Mouse (Mus musculus) MEL (cell line): ENCODE results near the gene Rplp2. TPM values are rescaled to one million over a fixed set of nuclear protein-coding genes. Genes with fewer than 3 reads are reported as not detected.

Experiments used
- DNase-seq: peaks from one replicate; pipeline ENCODE4 v3.0.0; 2011; ENCODE audit warnings: low read depth, low spot score
- H3K27ac ChIP-seq: 2 replicates; pipeline ENCODE4 v1.5.1; 2012; ENCODE audit warnings: low read depth, mild to moderate bottlenecking, control low read depth, low read length, moderate library complexity; ENCODE audit not compliant: control insufficient read depth
- H3K27me3 ChIP-seq, 2 experiments: fragments of 150-350 bp in 1 of 2; sonication (generic) in 1 of 2; 2 replicates each; pipeline ENCODE4 v1.6.1; 2012; ENCODE audit warnings: low read length in 2 of 2, mild to moderate bottlenecking in 2 of 2, improper control_type of control experiment in 1 of 2, moderate library complexity in 1 of 2; ENCODE audit not compliant: insufficient read depth in 2 of 2, control insufficient read depth in 1 of 2
- H3K36me3 ChIP-seq, 2 experiments: 2 replicates each; pipeline ENCODE4 v1.6.1; 2012 to 2014; ENCODE audit warnings: low read length in 2 of 2, improper control_type of control experiment in 1 of 2, inconsistent platforms in 1 of 2, mild to moderate bottlenecking in 1 of 2; ENCODE audit not compliant: insufficient read depth in 2 of 2, control insufficient read depth in 1 of 2
- H3K4me1 ChIP-seq, 2 experiments: fragments of 150-350 bp in 1 of 2; sonication (generic) in 1 of 2; 2 replicates each; pipeline ENCODE4 v1.6.1; 2012; ENCODE audit warnings: low read length in 2 of 2, improper control_type of control experiment in 1 of 2, mild to moderate bottlenecking in 1 of 2; ENCODE audit not compliant: insufficient read depth in 2 of 2, control insufficient read depth in 1 of 2
- H3K4me3 ChIP-seq, 2 experiments: fragments of 150-350 bp in 1 of 2; sonication (generic) in 1 of 2; 2 replicates each; pipeline ENCODE4 v1.5.1; 2012; ENCODE audit warnings: low read depth in 2 of 2, low read length in 2 of 2, mild to moderate bottlenecking in 2 of 2, moderate library complexity in 2 of 2, control low read depth in 1 of 2, improper control_type of control experiment in 1 of 2; ENCODE audit not compliant: control insufficient read depth in 1 of 2, insufficient read depth in 1 of 2
- H3K79me2 ChIP-seq: 2 replicates; pipeline ENCODE4 v1.6.1; 2012; ENCODE audit warnings: mild to moderate bottlenecking, low read length, moderate library complexity; ENCODE audit not compliant: control insufficient read depth, poor library complexity, insufficient read depth
- H3K9ac ChIP-seq: 2 replicates; pipeline ENCODE4 v1.6.1; 2012; ENCODE audit warnings: low read depth, mild to moderate bottlenecking, control low read depth, low read length, moderate library complexity; ENCODE audit not compliant: control insufficient read depth, poor library complexity, severe bottlenecking
- H3K9me3 ChIP-seq: fragments of 150-350 bp; sonication (generic); replicated peaks from 2 replicates; pipeline ENCODE4 v1.6.1; 2012; ENCODE audit warnings: mild to moderate bottlenecking, low read length, improper control_type of control experiment, moderate library complexity; ENCODE audit not compliant: insufficient read depth
- BHLHE40 ChIP-seq: IDR thresholded peaks from 2 replicates; pipeline ENCODE4 v1.6.1; 2012; ENCODE audit warnings: low read depth, mild to moderate bottlenecking, inconsistent platforms, low read length, improper control_type of control experiment, borderline replicate concordance
- CHD1 ChIP-seq: IDR thresholded peaks from 2 replicates; pipeline ENCODE4 v1.6.1; 2012; ENCODE audit warnings: low read depth, mild to moderate bottlenecking, inconsistent platforms, low read length, improper control_type of control experiment
- EP300 ChIP-seq, 2 experiments: IDR thresholded peaks; 2 replicates each; pipeline ENCODE4 v1.6.1; 2011; ENCODE audit warnings: improper control_type of control experiment in 2 of 2, low read length in 2 of 2, low read depth in 1 of 2, mild to moderate bottlenecking in 1 of 2
- GATA1 ChIP-seq: IDR thresholded peaks from 2 replicates; pipeline ENCODE4 v1.6.1; 2011; ENCODE audit warnings: low read depth, low read length, improper control_type of control experiment
- HCFC1 ChIP-seq: IDR thresholded peaks from 2 replicates; pipeline ENCODE4 v1.6.1; 2012; ENCODE audit warnings: low read depth, mild to moderate bottlenecking, inconsistent platforms, low read length, improper control_type of control experiment, moderate library complexity
- JUND ChIP-seq: IDR thresholded peaks from 2 replicates; pipeline ENCODE4 v1.6.1; 2011; ENCODE audit warnings: low read depth, mild to moderate bottlenecking, improper control_type of control experiment, low read length
- MEF2A ChIP-seq: IDR thresholded peaks from 2 replicates; pipeline ENCODE4 v1.6.1; 2014; ENCODE audit warnings: low read depth, mild to moderate bottlenecking, inconsistent platforms, low read length, improper control_type of control experiment; ENCODE audit not compliant: poor library complexity, insufficient replicate concordance, severe bottlenecking; ENCODE audit errors: extremely low read depth
- MXI1 ChIP-seq: IDR thresholded peaks from 2 replicates; pipeline ENCODE4 v1.6.1; 2011; ENCODE audit warnings: mild to moderate bottlenecking, low read depth, low read length, improper control_type of control experiment
- MYB ChIP-seq: IDR thresholded peaks from 2 replicates; pipeline ENCODE4 v1.6.1; 2011; ENCODE audit warnings: mild to moderate bottlenecking, low read depth, low read length, improper control_type of control experiment
- POLR2A ChIP-seq, 2 experiments: IDR thresholded peaks; 2 replicates each; pipeline ENCODE4 v1.6.1; 2011 to 2012; ENCODE audit warnings: low read length in 2 of 2, mild to moderate bottlenecking in 2 of 2, control low read depth in 1 of 2, improper control_type of control experiment in 1 of 2, low read depth in 1 of 2, moderate library complexity in 1 of 2; ENCODE audit not compliant: control insufficient read depth in 1 of 2, insufficient read depth in 1 of 2, poor library complexity in 1 of 2
- POLR2AphosphoS2 ChIP-seq: IDR thresholded peaks from 2 replicates; pipeline ENCODE4 v1.6.1; 2011; ENCODE audit warnings: low read length, improper control_type of control experiment
- RAD21 ChIP-seq: IDR thresholded peaks from 2 replicates; pipeline ENCODE4 v1.6.1; 2011; ENCODE audit warnings: mild to moderate bottlenecking, low read depth, low read length, improper control_type of control experiment
- SIN3A ChIP-seq: IDR thresholded peaks from 2 replicates; pipeline ENCODE4 v1.6.1; 2012; ENCODE audit warnings: low read length, improper control_type of control experiment, inconsistent platforms
- SMC3 ChIP-seq: IDR thresholded peaks from 2 replicates; pipeline ENCODE4 v1.6.1; 2011; ENCODE audit warnings: low read depth, low read length, improper control_type of control experiment
- TBP ChIP-seq: IDR thresholded peaks from 2 replicates; pipeline ENCODE4 v1.8.0; 2011; ENCODE audit warnings: low read depth, low read length, improper control_type of control experiment
- TCF12 ChIP-seq: IDR thresholded peaks from 2 replicates; pipeline ENCODE4 v1.6.1; 2014; ENCODE audit warnings: low read depth, mild to moderate bottlenecking, inconsistent platforms, low read length, improper control_type of control experiment, moderate library complexity
- UBTF ChIP-seq: IDR thresholded peaks from 2 replicates; pipeline ENCODE4 v1.6.1; 2012; ENCODE audit warnings: low read depth, mild to moderate bottlenecking, inconsistent platforms, low read length, improper control_type of control experiment, moderate library complexity, borderline replicate concordance; ENCODE audit not compliant: insufficient read depth
- USF1 ChIP-seq: IDR thresholded peaks from 2 replicates; pipeline ENCODE4 v1.6.1; 2014; ENCODE audit warnings: low read depth, mild to moderate bottlenecking, inconsistent platforms, low read length, improper control_type of control experiment, moderate library complexity
- USF2 ChIP-seq, 2 experiments: IDR thresholded peaks; 2 replicates each; pipeline ENCODE4 v1.6.1; 2011 to 2012; ENCODE audit warnings: improper control_type of control experiment in 2 of 2, low read length in 2 of 2, borderline replicate concordance in 1 of 2, inconsistent platforms in 1 of 2, low read depth in 1 of 2, mild to moderate bottlenecking in 1 of 2; ENCODE audit not compliant: insufficient read depth in 1 of 2
- ZKSCAN1 ChIP-seq: IDR thresholded peaks from 2 replicates; pipeline ENCODE4 v1.6.1; 2012; ENCODE audit warnings: low read depth, mild to moderate bottlenecking, inconsistent platforms, low read length, improper control_type of control experiment, moderate library complexity
- polyA plus RNA-seq, 2 experiments: library from polyadenylated mRNA; stranded (reverse) in 1 of 2; unstranded in 1 of 2; fragments of >175 nt in 1 of 2; fragments of >200 nt in 1 of 2; gene quantifications; 2 replicates each; pipeline versions ENCODE4 v1.2.1 to v1.2.4; 2012; ENCODE audit warnings: low replicate concordance in 2 of 2, low read depth in 1 of 2; ENCODE audit not compliant: insufficient read length in 2 of 2, insufficient read depth in 1 of 2, missing spikeins in 1 of 2
- total RNA-seq: library from RNA; depleted of rRNA; stranded (reverse); fragments of 300-350 nt; gene quantifications from 2 replicates; pipeline ENCODE4 v1.2.3, GENCODE M21; 2012

Gene Rplp2
- total and polyA plus RNA-seq, 3 experiments = 3,503 to 3,690 TPM; not detected in 1

DNA sequence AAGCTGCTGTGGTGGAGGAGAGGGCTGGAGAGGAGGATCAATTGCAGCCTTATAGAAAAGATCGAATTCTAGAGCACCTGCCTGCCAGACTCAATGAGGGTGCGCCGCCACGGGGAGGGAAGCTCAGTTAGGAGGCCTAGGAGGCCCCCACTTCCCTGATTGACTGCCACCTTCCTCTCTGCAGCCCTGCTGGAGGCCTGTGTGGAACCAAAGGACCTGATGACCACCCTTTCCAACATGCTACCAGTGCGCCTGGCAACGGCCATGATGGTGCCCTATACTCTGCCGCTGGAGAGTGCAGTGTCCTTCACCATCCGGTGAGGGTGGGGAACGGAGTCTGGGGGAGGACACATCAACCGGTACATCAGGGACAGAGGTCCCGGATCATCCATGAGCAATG lies 11.5 kb downstream of the Rplp2 start:
- DNase-seq = no peak
- no peaks in the 10 kb centered on the region; the same call in 1 of the 2 replicates for H3K79me2 ChIP-seq
- no peak overlapping the region for H3K9ac ChIP-seq
- H3K27me3 ChIP-seq = no peaks in the 10 kb centered on the region
- peaks cover 0 to 6% of the 10 kb centered on the region in 2 experiments; a peak in 1 of 4 replicates for H3K4me1 ChIP-seq
- TF ChIP-seq MYB = no peak
- no peak for TF ChIP-seq UBTF
- no peak for TF ChIP-seq HCFC1
- no peak for TF ChIP-seq SMC3
- TF ChIP-seq TCF12 = no peak
- TF ChIP-seq BHLHE40 = no peak
- no peaks in the 10 kb centered on the region for H3K36me3 ChIP-seq
- H3K4me3 ChIP-seq = no peak overlapping the region
- H3K27ac ChIP-seq = no peak overlapping the region
- no peaks in the 10 kb centered on the region for H3K9me3 ChIP-seq

DNA sequence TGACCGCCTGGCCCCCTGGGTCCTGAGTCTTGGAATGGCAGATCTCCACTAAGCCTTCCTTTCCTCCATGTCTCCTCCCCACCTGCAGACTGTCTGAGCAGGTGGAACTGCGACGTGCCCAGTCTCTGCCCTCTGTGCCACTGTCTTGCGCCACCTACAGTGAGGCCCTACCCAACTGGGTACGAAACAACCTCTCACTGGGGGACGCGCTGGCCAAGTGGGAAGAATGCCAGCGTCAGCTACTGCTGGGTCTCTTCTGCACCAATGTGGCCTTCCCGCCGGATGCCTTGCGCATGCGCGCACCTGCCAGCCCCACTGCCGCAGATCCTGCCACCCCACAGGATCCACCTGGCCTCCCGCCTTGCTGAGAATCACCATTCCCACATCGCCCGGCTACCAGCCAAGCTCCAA lies 12.1 kb downstream of the Rplp2 start:
- Histone ChIP-seq H3K27me3 (no peaks in the 10 kb centered on the region), H3K79me2 (no peaks in the 10 kb centered on the region; the same call in 1 of the 2 replicates), H3K4me3 (no peak overlapping the region), H3K36me3 (no peaks in the 10 kb centered on the region), H3K9me3 (no peaks in the 10 kb centered on the region), H3K9ac (no peak overlapping the region), H3K4me1 (peaks cover 0 to 6% of the 10 kb centered on the region in 2 experiments; a peak in 1 of 4 replicates), H3K27ac (no peak overlapping the region)
- DNase-seq = no peak
- TF ChIP-seq ZKSCAN1 (no peak), SIN3A (no peak), POLR2A (IDR thresholded peaks at IDR 0.05; ENCODE audit: control insufficient read depth in 1 of 2, insufficient read depth in 1 of 2, low read depth in 1 of 2, low read length in 2 of 2, poor library complexity in 1 of 2) (no peak), GATA1 (no peak), HCFC1 (no peak), EP300 (IDR thresholded peaks at IDR 0.05; ENCODE audit: low read depth in 1 of 2, low read length in 2 of 2) (no peak), MXI1 (no peak), MEF2A (no peak), USF1 (no peak), BHLHE40 (no peak), RAD21 (no peak), USF2 (IDR thresholded peaks at IDR 0.05; ENCODE audit: borderline replicate concordance in 1 of 2, insufficient read depth in 1 of 2, low read depth in 1 of 2, low read length in 2 of 2) (no peak), TBP (no peak), UBTF (no peak), JUND (no peak), CHD1 (no peak), POLR2AphosphoS2 (no peak)
